Mouse (Mus musculus) ovary, postnatal 36 days (tissue): ENCODE measurements at regions not wholly inside any gene's neighbourhood (a gene's known extent, or its start where the extent isn't known, plus 50 kb on each side); places are given as distances from the start of the nearest gene placed in this dataset.

Experiments
- DNase-seq: peaks from one replicate; pipeline ENCODE4 v3.0.0; 2022; ENCODE audit warnings: low spot score, mixed read lengths

- no peak for DNase-seq
Measured at GRCm38 (mm10) chr4:33696969-33697368, 227.4 kb upstream of the Cnr1 start.

- DNase-seq: no peak
Measured at GRCm38 (mm10) chr4:33702028-33702666, 222.2 kb upstream of the Cnr1 start.

DNA sequence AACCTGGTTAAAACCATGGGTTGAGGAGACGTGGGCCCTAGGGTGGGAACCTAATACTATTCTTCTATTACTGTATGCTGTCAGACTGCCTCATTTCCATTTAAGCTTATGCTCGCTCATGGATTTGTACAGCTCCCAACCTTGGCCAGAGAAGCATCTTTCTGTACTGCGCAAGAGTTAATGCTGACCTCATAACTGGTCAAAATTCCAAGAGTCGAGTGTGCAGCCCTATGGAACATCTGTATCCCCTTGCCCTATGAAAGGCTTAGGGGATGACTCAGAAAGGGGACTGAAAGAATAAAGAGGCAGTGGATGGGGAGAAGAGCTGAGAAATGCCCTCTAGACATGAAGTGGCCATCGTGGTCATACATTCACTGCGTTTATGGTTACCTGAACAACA lies 218.7 kb upstream of the Cnr1 start:
- DNase-seq: no peak

- DNase-seq: no peak
Measured at GRCm38 (mm10) chr4:33706785-33707184, 217.6 kb upstream of the Cnr1 start.

DNA sequence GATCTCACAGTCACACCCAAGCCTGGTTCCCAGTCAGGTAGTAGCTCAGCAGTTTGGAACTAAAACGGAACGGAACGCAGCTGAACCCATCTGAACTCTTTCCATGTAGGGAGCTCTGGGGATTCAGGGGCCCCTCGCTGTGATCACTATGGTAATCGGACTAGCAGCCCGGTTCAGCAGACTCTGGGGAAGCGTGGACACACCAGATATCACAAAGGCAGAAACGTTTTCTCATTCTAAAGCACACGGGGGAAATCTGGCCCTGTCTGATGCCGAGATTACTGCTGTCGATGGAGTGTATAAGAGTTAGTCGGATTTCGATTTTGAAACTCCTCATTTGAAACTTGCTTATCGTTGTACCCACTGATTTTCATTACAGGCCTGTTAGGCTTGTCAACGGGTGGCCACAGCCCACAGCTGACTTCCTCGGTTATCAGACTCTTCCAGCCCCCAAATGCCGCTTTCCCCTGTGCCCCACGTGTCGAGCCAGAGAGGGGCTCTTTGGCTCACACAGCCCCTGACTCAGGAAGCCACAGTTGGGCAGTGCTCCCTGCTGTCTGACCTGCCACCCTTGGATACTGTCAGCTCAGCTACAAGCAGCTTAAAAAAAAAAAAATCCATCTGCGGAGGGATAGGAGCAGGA lies 207.8 kb upstream of the Cnr1 start:
- DNase-seq: no peak

DNA sequence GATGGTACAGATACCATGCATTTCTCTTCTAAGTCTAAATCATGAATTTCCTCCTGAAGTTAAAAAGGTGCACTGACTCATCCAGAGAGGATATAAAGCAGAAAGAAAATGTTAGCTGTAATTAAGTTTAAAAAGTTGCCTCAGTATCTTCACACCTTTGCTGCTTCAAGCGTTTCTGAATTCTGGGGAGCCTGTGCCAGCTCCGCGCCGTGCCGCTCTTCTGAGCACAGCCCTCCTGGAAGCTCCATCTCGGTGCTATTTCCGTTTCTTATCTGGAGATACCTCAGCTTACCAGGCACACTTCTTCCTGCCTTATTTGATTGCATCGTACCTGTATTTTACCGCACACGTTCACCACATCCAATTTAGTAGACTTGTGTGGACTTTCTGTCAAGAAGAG lies 203.4 kb upstream of the Cnr1 start:
- no peak for DNase-seq

DNA sequence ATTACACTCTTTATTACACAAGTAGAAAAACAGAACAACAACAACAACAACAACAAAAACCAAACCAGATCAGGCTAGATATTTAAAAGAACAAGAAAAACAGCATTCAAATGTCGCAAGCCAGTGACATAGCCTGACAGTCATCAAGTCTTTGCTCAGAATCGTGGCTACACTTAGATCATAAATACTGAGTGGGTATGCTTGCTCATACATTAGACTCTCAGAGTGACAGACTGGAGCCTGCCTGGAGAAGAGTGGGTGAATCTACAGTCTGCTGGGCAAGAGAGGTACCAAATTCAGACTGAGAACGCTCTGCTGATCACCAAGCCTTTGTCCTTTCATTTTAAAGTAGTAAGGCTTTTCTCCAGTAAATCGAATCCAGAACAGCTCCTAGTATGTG lies 202.4 kb upstream of the Cnr1 start:
- DNase-seq: no peak

GRCm38 (mm10) chr4:33731837-33732236 lies 192.6 kb upstream of the Cnr1 start:
- no peak for DNase-seq

GRCm38 (mm10) chr4:33734923-33735322 lies 189.5 kb upstream of the Cnr1 start:
- DNase-seq: peak; percentile 47

- DNase-seq: no peak
Measured at GRCm38 (mm10) chr4:33735442-33735966, 188.9 kb upstream of the Cnr1 start.

GRCm38 (mm10) chr4:33736061-33736701 lies 188.2 kb upstream of the Cnr1 start:
- DNase-seq: peak; percentile 27

DNA sequence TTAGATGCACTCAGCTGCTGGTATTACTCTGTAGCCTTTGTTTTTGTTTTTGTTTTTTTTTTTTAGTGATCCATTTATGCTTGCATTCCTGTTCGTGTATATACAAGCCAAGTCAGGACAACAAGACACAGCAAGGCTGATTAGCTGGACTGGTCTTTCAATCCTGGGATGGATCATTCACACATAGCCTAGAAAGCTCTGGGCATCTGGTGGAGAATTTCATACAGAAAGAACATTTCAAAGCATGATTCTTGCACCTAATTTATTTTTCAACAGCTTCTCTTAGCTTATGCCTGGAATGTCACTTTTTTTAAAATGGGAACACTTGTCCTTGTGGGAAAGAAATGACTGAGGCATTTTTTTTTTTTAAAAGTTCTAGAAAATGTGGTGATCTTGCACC lies 187.1 kb upstream of the Cnr1 start:
- no peak for DNase-seq

GRCm38 (mm10) chr4:33737859-33738417 lies 186.5 kb upstream of the Cnr1 start:
- DNase-seq: no peak

DNA sequence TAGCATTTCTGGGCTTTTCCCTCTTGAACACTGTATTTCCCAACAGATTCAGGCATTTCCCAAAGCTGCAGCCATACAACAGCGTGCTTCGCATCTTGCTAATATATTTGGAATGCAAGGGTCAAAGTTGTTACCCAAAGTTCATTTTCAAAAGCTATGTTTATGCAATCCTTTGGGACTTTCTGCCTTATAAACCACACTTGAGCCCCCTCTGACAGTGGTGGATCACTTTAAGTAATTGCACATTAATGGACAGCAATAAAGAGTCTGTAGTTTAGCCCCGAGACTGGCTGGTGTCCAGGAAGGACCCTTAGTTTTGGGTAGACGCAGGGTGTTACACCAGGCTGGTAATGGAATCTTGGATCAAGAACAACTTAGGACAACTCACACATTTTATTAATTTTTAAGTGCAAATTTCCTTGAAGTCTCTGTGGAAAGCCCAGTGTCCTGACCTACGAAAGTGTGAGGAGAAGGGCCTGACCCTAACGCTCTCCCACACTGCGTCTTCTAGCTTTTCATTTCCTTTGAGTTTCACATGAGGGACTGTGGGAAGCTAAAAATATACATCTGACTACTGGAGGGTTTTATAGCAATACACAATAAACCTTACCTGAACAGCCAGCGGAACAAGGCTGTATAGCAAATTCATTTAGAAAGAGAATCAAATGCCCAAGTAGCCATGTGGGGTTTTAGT lies 185.0 kb upstream of the Cnr1 start:
- no peak for DNase-seq

DNA sequence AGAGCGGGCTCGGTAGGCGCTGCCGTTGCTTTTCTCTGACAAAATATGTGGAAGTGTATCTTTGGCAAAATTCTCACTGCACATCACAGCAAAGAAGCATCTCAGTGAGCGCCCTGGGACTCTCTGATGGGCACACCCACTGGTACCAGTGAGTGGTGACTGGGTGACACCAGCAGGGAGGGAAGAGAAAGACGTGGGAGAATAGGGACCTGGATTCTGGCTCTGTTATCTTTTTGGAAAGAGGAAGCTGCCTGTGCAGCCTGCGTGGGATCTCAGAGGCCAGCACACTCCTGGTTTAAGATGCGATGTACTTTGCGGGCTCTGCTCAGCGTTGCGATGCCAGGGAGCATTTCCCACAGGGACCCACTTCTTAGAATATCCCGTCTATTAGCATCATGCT lies 183.4 kb upstream of the Cnr1 start:
- DNase-seq: no peak

- no peak for DNase-seq
Measured at GRCm38 (mm10) chr4:33745180-33745579, 179.2 kb upstream of the Cnr1 start.

DNA sequence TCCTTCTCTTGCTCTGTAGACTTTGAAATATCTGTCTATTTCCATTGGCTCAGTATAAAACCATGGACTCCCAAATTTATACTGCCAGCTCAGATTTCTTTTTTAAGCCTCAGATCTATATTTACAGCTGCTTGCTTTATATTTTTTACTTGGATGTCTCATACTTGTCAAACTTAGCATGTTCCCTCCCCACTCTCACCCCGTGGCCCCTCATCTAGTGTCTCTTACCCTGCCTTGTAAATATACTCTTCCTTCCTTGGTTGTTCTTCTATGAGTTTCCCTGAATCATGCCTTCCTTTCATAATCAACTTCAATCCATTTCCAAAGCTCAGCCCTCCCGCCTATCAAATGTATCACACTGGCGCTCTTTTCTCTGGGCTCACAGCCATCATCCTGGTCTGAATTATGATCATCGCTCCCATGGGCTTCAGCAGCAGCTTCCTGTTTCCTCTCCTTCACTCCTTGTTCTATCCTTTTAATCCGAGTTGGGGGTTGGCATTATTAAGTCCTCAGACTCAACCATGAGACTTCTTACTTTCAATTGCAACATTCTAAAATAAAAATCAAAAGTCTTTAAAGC lies 177.0 kb upstream of the Cnr1 start:
- no peak for DNase-seq

DNA sequence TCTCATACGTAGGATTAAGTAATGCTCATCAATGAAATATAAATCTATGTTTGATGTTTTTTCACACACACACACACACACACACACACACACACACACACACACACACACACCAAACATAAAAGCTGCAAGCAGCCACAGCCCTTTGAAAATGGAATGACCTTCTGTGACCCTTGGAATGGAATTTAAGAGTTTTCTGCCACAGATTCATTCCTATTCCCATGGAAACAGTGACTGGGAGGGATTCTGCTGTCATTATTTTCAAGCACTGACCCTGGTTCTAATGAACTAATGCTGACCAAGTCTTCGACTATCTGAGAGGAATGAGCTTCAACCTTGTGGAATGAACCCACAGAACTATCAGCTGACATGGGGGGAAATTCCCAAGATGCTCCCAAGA lies 156.7 kb upstream of the Cnr1 start:
- DNase-seq: no peak

- no peak for DNase-seq
Measured at GRCm38 (mm10) chr4:33786027-33786426, 138.4 kb upstream of the Cnr1 start.

- no peak for DNase-seq
Measured at GRCm38 (mm10) chr4:33786958-33787357, 137.4 kb upstream of the Cnr1 start.

DNA sequence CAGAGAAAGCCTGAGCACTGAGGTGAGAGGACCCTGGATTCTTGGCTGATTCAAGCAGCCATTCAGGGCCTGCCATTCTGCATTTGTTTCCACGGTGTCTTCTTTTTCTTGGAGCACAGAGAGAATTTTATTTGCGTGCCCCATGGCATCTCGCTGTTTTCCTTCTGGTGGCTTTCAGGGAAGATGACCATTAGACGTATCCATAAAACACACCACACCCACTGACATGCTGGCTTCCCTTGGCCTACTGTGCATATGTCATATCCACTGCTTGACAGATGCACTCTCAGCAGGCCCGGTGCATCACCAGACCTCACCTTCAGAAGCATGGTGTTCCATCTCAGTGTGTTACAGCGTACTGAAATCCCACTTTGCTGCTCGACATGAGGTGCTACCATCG lies 131.0 kb upstream of the Cnr1 start:
- DNase-seq: no peak

DNA sequence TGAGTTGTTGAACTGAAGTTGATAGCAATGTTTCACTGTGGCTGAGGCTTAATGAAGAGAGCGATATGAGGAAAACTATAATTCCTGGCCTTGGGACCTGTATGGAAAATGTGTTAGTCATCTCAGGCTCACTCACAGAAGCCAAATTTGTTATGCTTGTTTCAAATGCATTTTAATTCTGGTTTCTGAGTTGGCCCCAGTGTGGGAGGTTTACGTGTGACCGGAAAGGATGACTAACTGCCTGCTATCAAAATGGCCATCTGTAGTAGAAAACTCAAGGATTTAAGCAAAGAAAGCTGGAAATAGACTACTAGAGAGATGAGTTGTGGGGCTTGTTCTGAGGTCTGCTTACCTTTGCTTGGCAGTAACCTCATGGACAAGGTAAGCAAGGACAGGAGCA lies 128.9 kb upstream of the Cnr1 start:
- no peak for DNase-seq
